Mouse (Mus musculus) embryonic facial prominence, embryonic 14.5 days (tissue): Measurements from ENCODE around the gene Tmem159. TPM values are rescaled to one million over a fixed set of nuclear protein-coding genes. Genes with fewer than 3 reads are reported as not detected.

Experiments
- ATAC-seq: fragments of 200-750 bp; cut with Nextera tagmentation; 2 replicates; pipeline ENCODE4 v1.8.0; 2017; ENCODE audit warnings: low read depth, moderate number of reproducible peaks, moderate TSS enrichment
- DNase-seq: peaks from one replicate; pipeline ENCODE4 v3.0.0-alpha.2; 2015; ENCODE audit warnings: low spot score
- H3K27ac ChIP-seq: fragments of 300-500 bp; sonication (generic); replicated peaks from 2 replicates; pipeline ENCODE4 v1.5.1; 2014; ENCODE audit warnings: low read depth, mild to moderate bottlenecking, low read length, moderate library complexity
- H3K27me3 ChIP-seq: fragments of 300-500 bp; sonication (generic); replicated peaks from 2 replicates; pipeline ENCODE4 v1.6.1; 2014; ENCODE audit warnings: low read length; ENCODE audit not compliant: control insufficient read depth, insufficient read depth
- H3K36me3 ChIP-seq: fragments of 300-500 bp; sonication (generic); 2 replicates; pipeline ENCODE4 v1.6.1; 2014; ENCODE audit warnings: low read length, mixed read lengths; ENCODE audit not compliant: control insufficient read depth, insufficient read depth
- H3K4me1 ChIP-seq: fragments of 300-500 bp; sonication (generic); 2 replicates; pipeline ENCODE4 v1.6.1; 2014; ENCODE audit warnings: antibody characterized with exemption, low read length; ENCODE audit not compliant: control insufficient read depth, insufficient read depth
- H3K4me2 ChIP-seq: fragments of 300-500 bp; sonication (generic); 2 replicates; pipeline ENCODE4 v1.6.1; 2014; ENCODE audit warnings: low read depth, mild to moderate bottlenecking, low read length, moderate library complexity, mixed read lengths
- H3K4me3 ChIP-seq: fragments of 300-500 bp; sonication (generic); 2 replicates; pipeline ENCODE4 v1.5.1; 2014; ENCODE audit warnings: low read depth, mild to moderate bottlenecking, low read length
- H3K9ac ChIP-seq: fragments of 300-500 bp; sonication (generic); 2 replicates; pipeline ENCODE4 v1.6.1; 2014; ENCODE audit warnings: low read depth, mild to moderate bottlenecking, low read length, moderate library complexity, mixed read lengths
- H3K9me3 ChIP-seq: fragments of 300-500 bp; sonication (generic); 2 replicates; pipeline ENCODE4 v1.6.1; 2016; ENCODE audit warnings: low read length; ENCODE audit not compliant: control insufficient read depth
- WGBS: fragments of 180-500 bp; shearing (Covaris S2); extraction: QIAGEN DNeasy Blood & Tissue Kit; methylation state at CpG from one replicate; pipeline ENCODE4 v1.1.7; 2014; 5-methylcytosine and 5-hydroxymethylcytosine counted together
- polyA plus RNA-seq: library from polyadenylated mRNA; unstranded; fragments of >200 nt; fragmentation: Nextera tagmentation; extraction: Ambion mirVana; gene quantifications from 2 replicates; pipeline ENCODE4 v1.2.1, GENCODE M21; 2014

Tmem159 gene
- polyA plus RNA-seq, 1 experiment from 2014 or later = 25.8 TPM

GRCm38 (mm10) chr7:120156841-120157409, 54.8 kb downstream of the Tmem159 start:
- WGBS = 14% methylated on average over 2 of the region's 2 CpGs
- no peak overlapping the region for H3K4me3 ChIP-seq

DNA sequence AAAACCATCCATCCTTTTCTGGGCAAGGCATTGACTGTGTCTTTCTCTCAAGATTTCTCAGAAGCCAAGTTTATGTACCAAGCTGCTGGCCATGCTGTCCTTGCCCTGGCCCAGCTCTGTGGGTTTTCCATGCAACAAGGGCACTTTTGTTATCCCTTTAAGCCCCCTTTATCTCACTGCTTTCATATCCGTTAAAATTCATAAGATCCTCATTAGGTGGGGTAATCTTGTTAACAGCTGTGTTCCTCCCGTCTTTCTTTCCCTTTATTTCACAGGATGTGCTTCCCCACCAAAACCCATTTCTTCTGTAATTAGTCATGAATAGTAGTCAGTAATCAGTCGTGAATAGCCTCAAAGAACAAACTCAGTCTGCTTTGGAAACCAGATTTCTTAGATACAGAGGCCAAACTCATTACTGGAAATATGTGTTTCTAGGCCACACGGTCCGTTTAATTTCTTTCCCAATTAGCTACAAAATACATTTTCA, 55.5 kb downstream of the Tmem159 start:
- Histone ChIP-seq H3K27ac (no peak overlapping the region), H3K27me3 (no peaks in the 10 kb centered on the region), H3K4me3 (no peak overlapping the region), H3K9me3 (no peaks in the 10 kb centered on the region), H3K9ac (no peak overlapping the region), H3K36me3 (no peaks in the 10 kb centered on the region), H3K4me1 (peaks cover 16% of the 10 kb centered on the region; the same call in 1 of the 2 replicates), H3K4me2 (no peak overlapping the region)
- ATAC-seq (no peak; the same call in 1 of the 2 replicates), DNase-seq (peak; percentile 23)
- 34% methylated on average over 5 of the region's 5 CpGs for WGBS

More at GRCm38 (mm10) chr7:120156841-120157409, 54.8 kb downstream of the Tmem159 start:
- Histone ChIP-seq H3K4me2 (no peak overlapping the region), H3K9me3 (no peaks in the 10 kb centered on the region), H3K27me3 (no peaks in the 10 kb centered on the region), H3K36me3 (no peaks in the 10 kb centered on the region), H3K27ac (no peak overlapping the region), H3K9ac (no peak overlapping the region), H3K4me1 (peaks cover 16% of the 10 kb centered on the region; the same call in 1 of the 2 replicates)
- ATAC-seq (no peak), DNase-seq (peak; percentile 19)

DNA sequence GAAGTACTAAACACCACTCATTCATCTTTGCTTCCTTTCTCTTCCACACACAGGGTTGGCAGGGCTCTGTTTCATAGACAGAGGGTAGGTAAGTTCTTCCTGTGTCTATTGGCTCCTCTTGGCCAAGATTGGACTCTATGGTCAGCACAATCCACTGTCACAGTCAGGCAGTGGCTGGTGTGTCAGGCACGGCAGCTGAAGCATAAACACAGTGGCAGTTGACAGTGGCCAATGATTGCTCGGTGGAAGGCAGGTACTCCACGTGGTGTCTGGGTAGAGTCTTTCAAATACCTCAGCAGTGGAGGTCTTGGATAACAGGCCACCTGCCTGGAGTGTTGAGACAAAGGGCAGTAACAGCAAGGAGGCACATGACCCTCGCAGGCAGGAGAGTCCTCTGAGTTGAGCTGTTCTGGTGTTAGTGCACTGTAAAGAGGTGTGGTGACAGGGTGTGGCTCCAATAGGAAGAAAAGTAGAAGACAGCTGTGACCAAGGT, 56.0 kb downstream of the Tmem159 start:
- Histone ChIP-seq H3K27me3 (no peaks in the 10 kb centered on the region), H3K27ac (no peak overlapping the region), H3K4me1 (peaks cover 16% of the 10 kb centered on the region; the same call in 1 of the 2 replicates), H3K4me3 (no peak overlapping the region), H3K9me3 (no peaks in the 10 kb centered on the region), H3K4me2 (no peak overlapping the region), H3K36me3 (no peaks in the 10 kb centered on the region), H3K9ac (no peak overlapping the region)
- ATAC-seq (peak; percentile 50; the same call in 1 of the 2 replicates), DNase-seq (no peak)
- 23% methylated on average over 4 of the region's 4 CpGs for WGBS

GRCm38 (mm10) chr7:120163581-120164251, 61.6 kb downstream of the Tmem159 start:
- no peak overlapping the region for H3K27ac ChIP-seq
- no peaks in the 10 kb centered on the region for H3K36me3 ChIP-seq
- H3K4me3 ChIP-seq = no peak overlapping the region
- no peak; the same call in 1 of the 2 replicates for ATAC-seq
- H3K4me1 ChIP-seq = no peaks in the 10 kb centered on the region
- no peaks in the 10 kb centered on the region for H3K9me3 ChIP-seq
- 83% methylated on average over 11 of the region's 11 CpGs for WGBS
- peak; percentile 20 for DNase-seq
- H3K4me2 ChIP-seq = no peak overlapping the region
- no peaks in the 10 kb centered on the region for H3K27me3 ChIP-seq
- H3K9ac ChIP-seq = no peak overlapping the region

Other genes with a start within 250 kb of the Tmem159 start
- gene Lyrm1, start 206.5 kb upstream of the Tmem159 start, polyA plus RNA-seq = 9.9 and 10.6 TPM in 2 replicates
- 7.5 and 7.9 TPM in 2 replicates for gene Dcun1d3, start 206.1 kb upstream of the Tmem159 start, polyA plus RNA-seq
- 0.70 TPM in 1 of 2 replicates, not detected in the other for gene Dnah3, start 7.1 kb upstream of the Tmem159 start, polyA plus RNA-seq
- 1.2 and 1.7 TPM in 2 replicates for gene Zp2, start 42.9 kb downstream of the Tmem159 start, polyA plus RNA-seq
- 0.07 TPM in 1 of 2 replicates, not detected in the other for gene Anks4b, start 71.5 kb downstream of the Tmem159 start, polyA plus RNA-seq
- 55.2 and 62.9 TPM in 2 replicates for gene Crym, start 99.8 kb downstream of the Tmem159 start, polyA plus RNA-seq
- not detected in 2 replicates for gene Abca14, start 101.6 kb downstream of the Tmem159 start, polyA plus RNA-seq
- not detected in 2 replicates for gene Abca15, start 226.3 kb downstream of the Tmem159 start, polyA plus RNA-seq